Mouse (Mus musculus) left cerebral cortex, postnatal 36 days (tissue): ENCODE results near the gene Rap1a. TPM values are rescaled to one million over a fixed set of nuclear protein-coding genes. Genes with fewer than 3 reads are reported as not detected.

Experiments
- DNase-seq, 2 experiments: peaks; one replicate each; pipeline ENCODE4 v3.0.0; 2021 to 2022; ENCODE audit warnings: low spot score in 2 of 2, mixed read lengths in 1 of 2
- intact Hi-C: fragments of 180-260 bp; cut with DNase I; formaldehyde crosslinking; loops from one replicate; pipeline ENCODE4 v1.15.1; 2025
- total RNA-seq, 2 experiments: library from RNA; stranded (reverse); gene quantifications; 2 replicates each; pipeline ENCODE4 v1.2.3; 2021

Gene Rap1a
- total RNA-seq, 2 experiments from 2014 or later = 57.7 to 72.0 TPM

GRCm38 (mm10) chr3:105774496-105774895 lies 26.6 kb downstream of the Rap1a start:
- intact Hi-C loops = loop anchor here (10.0 kb wide), 1 partner anchor 120 kb away; no protein-coding TSS in a partner anchor
- DNase-seq = no peak

- intact Hi-C loops = loop anchor here (10.0 kb wide), 1 partner anchor 123 kb away; no protein-coding TSS in a partner anchor
- DNase-seq = no peak
Measured at GRCm38 (mm10) chr3:105771534-105771933, 29.6 kb downstream of the Rap1a start.

GRCm38 (mm10) chr3:105770836-105771235 lies 30.3 kb downstream of the Rap1a start:
- intact Hi-C loops = loop anchor here (10.0 kb wide), 1 partner anchor 124 kb away; no protein-coding TSS in a partner anchor
- no peak for DNase-seq

- DNase-seq = no peak
- intact Hi-C loops = no loop called here
Measured at GRCm38 (mm10) chr3:105769380-105769779, 31.8 kb downstream of the Rap1a start.

GRCm38 (mm10) chr3:105768529-105768928 lies 32.6 kb downstream of the Rap1a start:
- intact Hi-C loops = no loop called here
- no peak for DNase-seq

GRCm38 (mm10) chr3:105763132-105763851 lies 37.8 kb downstream of the Rap1a start:
- intact Hi-C loops = loop anchor here (5.0 kb wide), 1 partner anchor 39 kb away; the partner anchor contains the start of gene Rap1a
- no peak for DNase-seq

GRCm38 (mm10) chr3:105760063-105760462 lies 41.1 kb downstream of the Rap1a start:
- DNase-seq = no peak
- intact Hi-C loops = loop anchor here (5.0 kb wide), 1 partner anchor 42 kb away; the partner anchor contains the start of gene Rap1a

- DNase-seq = no peak
- intact Hi-C loops = no loop called here
Measured at GRCm38 (mm10) chr3:105758658-105759057, 42.5 kb downstream of the Rap1a start.

- intact Hi-C loops = no loop called here
Measured at GRCm38 (mm10) chr3:105758098-105758497, 43.0 kb downstream of the Rap1a start.

GRCm38 (mm10) chr3:105757323-105758083 lies 43.6 kb downstream of the Rap1a start:
- DNase-seq = no peak
- intact Hi-C loops = no loop called here

More at GRCm38 (mm10) chr3:105758098-105758497, 43.0 kb downstream of the Rap1a start:
- DNase-seq = no peak

GRCm38 (mm10) chr3:105756505-105756904 lies 44.6 kb downstream of the Rap1a start:
- intact Hi-C loops = no loop called here
- no peak for DNase-seq

GRCm38 (mm10) chr3:105755123-105755522 lies 46.0 kb downstream of the Rap1a start:
- intact Hi-C loops = no loop called here
- DNase-seq = no peak

GRCm38 (mm10) chr3:105754184-105754583 lies 47.0 kb downstream of the Rap1a start:
- DNase-seq = no peak
- intact Hi-C loops = no loop called here

GRCm38 (mm10) chr3:105750810-105751209 lies 50.3 kb downstream of the Rap1a start:
- intact Hi-C loops = no loop called here
- DNase-seq = no peak

- intact Hi-C loops = no loop called here
- DNase-seq = no peak
Measured at GRCm38 (mm10) chr3:105746542-105746941, 54.6 kb downstream of the Rap1a start.

GRCm38 (mm10) chr3:105737666-105738065 lies 63.5 kb downstream of the Rap1a start:
- DNase-seq = no peak
- intact Hi-C loops = loop anchor here (5.0 kb wide), 1 partner anchor 160 kb away; no protein-coding TSS in a partner anchor

- intact Hi-C loops = loop anchor here (5.0 kb wide), 1 partner anchor 160 kb away; no protein-coding TSS in a partner anchor
- no peak for DNase-seq
Measured at GRCm38 (mm10) chr3:105737070-105737469, 64.1 kb downstream of the Rap1a start.

GRCm38 (mm10) chr3:105736148-105736547 lies 65.0 kb downstream of the Rap1a start:
- no peak for DNase-seq
- intact Hi-C loops = loop anchor here (5.0 kb wide), 1 partner anchor 161 kb away; no protein-coding TSS in a partner anchor

- no peak for DNase-seq
- intact Hi-C loops = loop anchor here (5.0 kb wide), 1 partner anchor 162 kb away; no protein-coding TSS in a partner anchor
Measured at GRCm38 (mm10) chr3:105735285-105735684, 65.9 kb downstream of the Rap1a start.

GRCm38 (mm10) chr3:105733538-105733937 lies 67.6 kb downstream of the Rap1a start:
- no peak for DNase-seq
- intact Hi-C loops = no loop called here
